Mouse (Mus musculus) megakaryocyte progenitor cell, adult 5-6 weeks (primary cell): Measurements from ENCODE around the gene Smdt1. TPM values are rescaled to one million over a fixed set of nuclear protein-coding genes. Genes with fewer than 3 reads are reported as not detected.

Experiments used
- ATAC-seq: replicated peaks from 2 replicates; pipeline ENCODE4 v1.8.0; 2016; ENCODE audit warnings: mild to moderate bottlenecking, moderate TSS enrichment, inconsistent platforms; ENCODE audit not compliant: poor library complexity
- total RNA-seq, 2 experiments: library from RNA; stranded (forward) in 1 of 2; stranded (reverse) in 1 of 2; fragments of 157-497, 149-512 nt in 1 of 2; fragments of 200-1000 nt in 1 of 2; gene quantifications; 2 replicates each; pipeline versions ENCODE4 v1.2.3 to v1.2.4; 2015 to 2017

Gene Smdt1
- total RNA-seq (2015) (155 and 168 TPM in 2 replicates), total RNA-seq (2017) (94.0 and 121 TPM in 2 replicates)

DNA sequence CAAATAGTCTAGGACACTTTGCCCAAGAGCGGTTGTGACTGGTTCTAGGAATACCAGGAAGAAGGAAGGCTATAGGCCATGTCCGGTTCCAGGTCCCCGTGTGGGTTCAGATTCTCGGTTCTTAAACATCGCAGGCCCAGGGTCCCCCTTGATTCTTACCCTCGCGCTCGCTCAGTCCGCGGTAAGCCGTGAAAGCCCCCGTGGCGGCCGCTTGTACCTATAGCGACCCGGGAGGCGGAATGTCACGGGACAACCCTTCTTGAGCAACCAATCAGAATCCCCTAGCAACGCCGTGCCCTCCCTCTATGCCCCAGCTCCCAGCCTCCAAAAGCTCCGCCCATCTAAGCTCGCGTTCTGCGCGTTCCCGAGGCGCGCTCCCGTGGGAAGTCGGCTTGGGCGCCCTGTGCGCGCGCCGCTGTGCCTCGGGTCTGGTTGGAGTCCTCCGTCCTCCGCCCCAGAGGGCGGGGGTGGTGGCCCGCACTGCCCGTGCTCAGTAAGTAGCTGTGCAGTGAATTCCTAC, at the start of gene Smdt1, which contains the start of the genes Naga and Pheta2:
Gene Smdt1, plus strand, starts transcription at position 367 of the 520 bp plus-strand sequence.
Gene Naga, minus strand, starts transcription at position 333 of the 520 bp plus-strand sequence.
Gene Pheta2, plus strand, starts transcription at position 350 of the 520 bp plus-strand sequence.
- ATAC-seq, result peak; percentile 71

DNA sequence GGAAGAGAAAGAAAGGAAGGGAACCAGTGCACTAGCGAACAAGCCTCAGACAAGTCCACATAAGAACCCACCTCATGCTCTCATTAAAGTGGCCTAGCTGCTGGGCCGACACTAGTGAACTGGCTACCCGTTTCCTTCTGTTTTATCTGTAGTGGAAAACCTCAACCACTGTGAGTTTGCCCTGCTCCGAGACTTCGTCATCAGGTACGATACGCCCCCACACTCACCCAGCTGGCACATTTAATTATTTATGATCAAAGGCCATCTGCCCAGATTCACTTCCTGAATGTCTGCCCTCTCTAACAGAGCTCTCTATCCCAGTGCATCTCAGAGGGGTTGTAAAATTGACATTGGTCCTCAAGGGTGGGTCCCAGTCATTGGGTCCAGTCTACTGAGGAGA, 48.5 kb upstream of the Smdt1 start:
- no peak for ATAC-seq

DNA sequence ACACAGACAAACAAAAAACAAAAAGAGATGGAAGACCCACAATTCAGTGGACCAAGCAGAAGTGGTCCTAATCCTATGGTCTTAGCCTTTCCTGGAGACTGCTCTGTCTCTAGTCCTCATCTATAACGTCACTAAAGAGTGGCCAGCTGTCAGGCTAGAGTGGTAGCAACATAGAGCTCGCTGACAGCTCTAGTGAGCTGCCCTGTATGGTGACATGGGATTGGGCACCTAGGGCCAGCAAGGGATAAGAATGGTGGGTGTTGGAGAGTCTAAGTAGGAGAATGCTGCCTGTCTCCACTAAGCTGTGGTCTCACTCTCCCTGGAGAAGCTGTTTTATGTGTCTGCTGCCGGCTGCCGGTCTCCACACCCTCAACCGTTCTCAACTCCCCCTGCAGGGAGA, 45.9 kb upstream of the Smdt1 start:
- ATAC-seq, result no peak

DNA sequence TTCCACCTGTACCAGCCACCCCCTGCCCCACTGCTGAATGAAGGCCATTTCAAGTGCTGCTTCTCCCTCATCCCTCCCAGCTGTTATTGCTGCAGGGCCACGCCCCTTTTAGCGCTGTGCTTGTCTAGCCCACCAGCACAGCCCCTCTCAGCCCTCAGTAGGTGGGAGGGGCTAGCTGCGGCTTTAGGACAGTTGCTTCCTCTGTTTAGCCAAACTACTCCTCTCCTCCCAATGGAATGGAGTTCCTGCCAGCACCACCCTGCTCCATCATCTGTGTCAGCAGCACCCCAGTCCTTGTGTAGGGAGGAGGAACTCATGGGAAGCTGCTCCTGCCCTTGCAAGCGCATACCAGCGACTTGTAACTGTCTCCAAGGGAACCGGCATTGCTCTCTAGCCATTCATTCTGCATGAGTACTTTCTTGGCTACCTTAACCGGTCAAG, 45.5 kb upstream of the Smdt1 start:
- no peak for ATAC-seq

DNA sequence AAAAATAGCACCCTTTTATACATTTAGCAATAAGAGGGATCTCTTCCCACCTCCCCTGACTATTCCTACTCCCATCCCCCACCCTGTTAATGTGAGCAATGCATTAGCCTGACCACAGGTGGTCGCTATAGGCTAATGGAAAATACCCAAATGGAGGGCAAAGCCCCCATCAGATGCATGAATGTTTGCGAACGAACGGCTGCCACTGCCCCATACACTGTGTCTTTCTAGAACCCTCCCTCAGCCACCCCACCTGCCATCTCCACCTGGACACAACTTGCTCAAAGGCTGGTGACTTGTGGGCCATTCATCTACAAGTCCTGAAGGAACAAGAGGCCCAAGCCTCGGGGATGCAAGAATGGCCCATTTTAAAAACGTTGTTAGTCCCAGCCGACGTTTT, 44.7 kb upstream of the Smdt1 start:
- ATAC-seq, result peak; percentile 74

DNA sequence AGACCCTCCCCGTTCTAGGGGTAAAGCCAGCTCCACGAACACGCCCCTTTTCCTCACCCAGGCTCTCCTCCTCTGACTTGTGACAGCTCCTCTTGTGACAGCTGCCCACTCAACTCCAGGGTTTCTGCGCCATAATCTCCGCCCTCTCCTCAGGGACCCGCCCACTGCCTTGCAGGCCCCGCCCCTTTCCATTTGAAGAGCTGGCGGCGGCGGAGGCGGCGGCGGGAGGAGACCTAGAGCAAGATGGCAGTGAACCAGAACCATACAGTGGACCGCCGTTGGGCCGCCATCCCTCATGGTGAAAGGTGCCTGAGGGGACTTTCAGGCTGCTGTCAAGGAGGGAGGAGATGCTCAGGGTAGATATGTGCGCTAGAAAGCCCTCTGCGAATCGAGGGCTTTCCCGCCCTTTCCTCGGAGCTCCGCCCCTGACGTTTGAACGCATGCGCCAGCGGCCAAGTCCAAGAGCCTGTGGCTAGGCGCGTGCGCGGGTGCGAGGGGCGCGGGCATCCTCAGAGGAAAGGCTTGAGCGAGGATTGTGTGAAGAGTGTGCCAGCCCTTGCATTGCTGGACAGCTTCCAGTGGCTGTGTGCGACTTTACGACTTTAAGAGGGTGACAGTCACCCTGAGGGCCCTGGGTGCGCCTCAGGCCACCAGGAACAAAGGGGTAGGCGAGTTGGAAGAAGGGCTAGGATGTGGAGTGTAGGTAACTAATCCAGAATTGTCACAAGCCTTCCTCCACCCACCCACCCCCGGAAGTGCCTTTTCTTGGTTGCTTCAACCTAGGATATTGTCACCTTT, 39.8 kb upstream of the Smdt1 start, which contains the start of gene Wbp2nl:
Gene Wbp2nl, plus strand, starts transcription at position 191 of the 798 bp plus-strand sequence.
- no peak for ATAC-seq

DNA sequence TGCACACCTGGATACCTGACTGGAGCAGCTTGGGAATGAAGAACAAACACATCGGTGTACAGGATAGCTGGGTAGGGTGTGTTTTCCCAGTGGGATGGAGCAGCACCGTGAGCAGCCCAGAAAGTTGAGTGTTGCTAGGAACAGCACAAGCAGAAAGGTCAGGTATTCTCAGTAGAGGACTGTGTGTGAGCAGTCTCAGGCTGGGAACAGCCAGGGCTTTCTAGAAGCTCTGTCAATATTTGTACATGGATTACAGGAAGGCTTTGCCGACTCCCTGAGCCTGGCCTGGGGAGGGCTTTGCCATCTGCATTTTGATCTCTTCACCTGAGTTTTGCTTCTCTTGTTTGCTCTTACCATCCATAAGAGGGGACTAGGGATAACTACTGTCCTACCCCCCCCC, 31.7 kb upstream of the Smdt1 start:
- ATAC-seq, result no peak

DNA sequence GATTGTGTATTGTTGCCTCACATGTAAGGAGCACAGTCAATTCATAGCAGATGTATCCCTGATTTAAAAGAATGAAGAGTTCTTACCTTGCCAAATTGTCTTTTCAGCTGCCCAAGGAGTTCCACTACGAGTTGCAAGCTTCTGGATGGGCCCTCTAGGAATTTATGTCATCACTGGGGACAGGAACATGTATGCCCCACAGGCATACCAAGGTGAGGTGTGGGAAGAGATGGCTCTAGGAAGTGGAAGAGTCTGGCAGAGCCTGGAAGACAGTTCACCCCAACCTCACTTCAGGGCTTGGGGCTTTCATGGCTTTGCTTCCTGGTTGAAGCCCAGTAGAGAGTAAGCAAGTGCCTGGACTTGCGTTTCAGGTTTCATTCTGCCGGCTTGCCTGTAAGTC, 30.3 kb upstream of the Smdt1 start:
- ATAC-seq, result no peak

DNA sequence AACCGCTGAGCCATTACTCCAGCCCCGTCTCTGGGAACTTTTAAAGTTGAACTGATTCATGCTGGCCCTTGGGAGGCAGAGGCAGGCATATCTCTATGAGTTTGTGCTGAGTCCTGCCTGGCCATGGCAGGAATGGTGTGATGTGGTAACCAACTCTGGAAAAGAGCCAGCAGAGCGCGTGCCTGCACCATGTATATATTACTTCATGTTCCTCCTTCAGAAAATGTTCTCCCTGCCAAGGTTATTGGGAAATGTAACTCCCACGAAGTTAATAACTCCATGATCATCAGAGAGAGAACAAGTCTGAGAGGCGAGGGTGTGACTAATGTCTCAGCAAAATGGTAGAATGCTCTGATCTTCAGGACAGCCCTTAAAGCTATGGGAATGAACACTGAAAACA, 20.9 kb upstream of the Smdt1 start:
- ATAC-seq, result peak; percentile 71

DNA sequence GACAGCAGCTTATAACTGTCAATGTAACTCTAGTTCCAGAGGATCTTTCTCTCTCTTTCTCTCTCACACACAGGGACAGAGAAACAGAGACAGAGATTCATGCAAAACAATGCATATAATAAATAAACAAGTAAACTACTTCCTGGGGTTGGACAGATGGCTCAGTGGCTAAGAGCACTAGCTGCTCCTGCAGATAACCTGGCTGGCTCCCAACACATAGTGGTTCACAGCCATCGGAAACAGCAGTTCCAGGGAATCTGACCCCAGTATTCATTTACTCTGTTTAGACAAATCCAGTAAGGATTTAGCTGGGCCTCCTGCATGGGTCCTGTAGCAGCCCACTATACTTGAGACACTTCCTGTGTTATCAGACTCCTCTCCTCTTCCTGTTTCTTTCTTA, 19.1 kb upstream of the Smdt1 start:
- ATAC-seq, result no peak

DNA sequence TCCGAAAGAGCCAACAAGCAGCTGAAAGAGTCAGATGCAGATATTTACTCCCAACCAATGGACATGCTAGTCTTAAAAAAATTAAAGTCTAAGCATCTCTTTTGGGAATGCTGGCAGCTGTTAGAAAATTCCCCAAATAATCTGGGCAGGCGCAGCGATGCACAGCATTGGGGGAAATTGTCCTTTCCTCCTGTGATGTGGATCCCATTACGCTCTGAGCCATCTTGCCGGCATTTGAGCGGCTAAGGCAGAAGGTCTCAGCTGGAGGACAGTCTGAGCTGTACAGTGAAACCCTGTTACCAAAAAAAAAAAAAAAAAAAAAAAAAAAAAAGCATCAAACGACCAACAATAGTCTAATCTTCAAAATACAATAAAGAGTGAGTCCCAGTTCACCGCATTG, 16.6 kb upstream of the Smdt1 start:
- no peak for ATAC-seq

DNA sequence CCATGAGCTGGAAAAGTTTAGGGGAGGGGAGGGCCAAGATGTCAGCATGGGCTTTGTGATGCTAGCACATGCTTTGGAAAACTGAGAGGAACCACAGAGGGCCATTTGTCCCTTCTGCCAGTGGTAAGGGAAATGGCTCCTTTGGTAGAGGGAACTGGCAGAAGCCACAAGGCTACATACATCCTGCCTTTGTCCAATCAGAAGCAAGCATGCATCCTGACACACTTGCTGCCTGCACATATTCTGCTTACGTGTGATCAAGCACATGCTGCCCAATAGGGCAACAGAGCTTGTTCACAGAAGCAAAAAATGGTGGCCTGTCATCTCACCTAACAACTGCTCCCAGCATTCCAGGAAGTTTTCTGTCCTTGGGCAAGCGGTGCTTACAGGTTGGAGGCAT, 13.4 kb upstream of the Smdt1 start:
- peak; percentile 76 for ATAC-seq

DNA sequence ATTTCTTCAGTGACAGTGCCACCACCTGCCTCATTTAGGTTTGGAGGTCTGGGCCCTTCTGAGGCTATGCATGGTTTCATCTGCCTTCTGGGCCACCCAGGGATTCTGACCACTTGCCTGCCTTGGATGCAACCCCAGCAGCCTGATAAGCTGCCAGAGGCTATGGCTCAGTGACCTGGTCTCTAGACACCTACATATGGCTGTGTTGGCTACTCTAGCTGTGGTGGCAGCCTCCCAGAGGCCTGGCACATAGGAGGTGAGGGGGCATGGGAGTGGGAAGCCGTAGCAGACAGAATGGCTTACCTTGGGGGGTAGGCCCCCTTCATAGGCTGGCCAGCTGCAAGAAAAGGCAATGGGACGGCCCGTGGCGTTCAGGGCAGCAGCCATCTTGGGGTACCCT, 3.6 kb upstream of the Smdt1 start:
- ATAC-seq, result no peak

DNA sequence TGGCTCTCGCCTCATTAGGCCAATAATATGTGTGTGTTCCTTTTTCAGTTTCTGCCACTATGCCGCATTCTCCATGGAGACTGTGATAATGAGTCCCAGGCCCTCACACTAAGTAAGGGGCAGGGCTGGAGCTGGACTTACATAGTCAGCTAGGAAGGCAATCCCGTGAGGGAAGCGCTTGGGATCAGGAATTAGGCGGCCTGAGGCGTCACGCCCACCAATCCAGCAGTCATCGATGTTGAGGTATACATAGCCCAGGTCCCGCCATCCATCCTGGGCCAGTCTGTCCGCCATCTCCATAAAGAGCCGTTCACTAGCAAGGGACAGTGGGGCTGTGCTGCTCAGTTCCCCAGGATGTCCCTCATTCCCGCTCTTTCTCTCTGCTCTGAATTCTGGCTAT, 2.1 kb upstream of the Smdt1 start:
- no peak for ATAC-seq

DNA sequence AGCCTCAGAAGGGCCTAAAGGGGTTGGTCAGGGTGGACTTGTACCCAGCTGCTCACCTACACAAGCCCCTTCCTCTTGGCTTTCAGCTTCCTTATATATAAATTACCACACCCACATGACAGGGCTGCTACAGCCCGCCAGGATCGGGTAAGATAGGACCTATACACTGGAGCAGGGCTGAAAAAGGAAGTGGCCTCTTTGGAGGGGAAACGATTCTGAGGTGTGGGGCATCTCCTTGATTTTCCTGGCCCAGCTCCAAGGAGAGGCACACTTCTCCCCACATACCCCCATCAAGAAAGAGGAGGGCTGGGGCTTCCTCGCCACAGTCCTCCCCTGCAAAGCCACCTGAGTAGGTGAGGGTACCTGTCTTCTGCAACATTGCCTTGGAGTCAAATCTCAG, 884 bp upstream of the Smdt1 start:
- ATAC-seq, result peak; percentile 15

DNA sequence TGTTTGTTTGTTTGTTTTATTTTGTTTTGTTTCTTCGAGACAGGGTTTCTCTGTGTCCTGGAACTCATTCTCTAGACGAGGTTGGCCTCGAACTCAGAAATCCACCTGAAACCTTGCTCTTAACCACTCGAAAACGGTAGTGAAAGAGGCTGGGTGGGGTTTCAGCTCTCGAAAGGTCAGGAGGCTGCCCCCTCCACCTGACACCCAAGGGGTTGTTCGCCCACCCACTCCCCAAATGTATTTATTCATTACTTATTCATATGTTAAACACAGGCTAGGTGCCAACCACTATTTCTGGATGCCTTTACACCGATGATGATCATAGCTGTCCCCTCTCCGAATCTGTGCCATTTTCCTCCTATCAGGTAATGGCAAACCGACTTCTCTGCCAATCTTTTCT, 391 bp downstream of the Smdt1 start:
- no peak for ATAC-seq

DNA sequence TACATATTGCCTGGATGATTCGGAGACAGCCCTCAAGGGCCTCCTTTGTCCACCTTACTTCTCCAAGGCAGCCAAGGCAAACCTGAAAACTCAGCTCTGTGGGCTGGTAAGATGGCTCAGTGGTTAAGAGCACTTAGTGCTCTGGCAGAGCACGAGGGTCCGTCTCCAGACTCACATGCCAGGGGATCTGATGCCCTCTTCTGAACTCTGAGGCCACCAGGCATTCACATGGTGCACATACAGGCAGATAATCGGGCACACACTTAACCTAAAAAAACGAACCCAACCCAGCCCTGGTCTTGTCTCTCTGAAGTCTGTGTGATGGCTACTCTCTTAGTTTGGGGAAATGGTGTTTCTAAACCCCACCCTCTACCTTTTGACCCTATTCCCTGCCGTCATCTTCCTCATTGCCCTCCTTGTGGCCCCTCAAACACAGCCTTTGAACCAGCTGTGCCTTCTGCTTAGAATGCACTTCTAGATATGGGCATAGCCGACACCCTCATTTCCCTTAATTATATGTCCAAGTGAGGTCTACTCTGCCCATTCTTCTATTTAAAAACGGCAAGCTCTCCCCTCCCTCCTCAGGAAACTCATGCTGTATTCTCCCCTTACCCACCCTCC, 985 bp downstream of the Smdt1 start:
- ATAC-seq, result no peak

DNA sequence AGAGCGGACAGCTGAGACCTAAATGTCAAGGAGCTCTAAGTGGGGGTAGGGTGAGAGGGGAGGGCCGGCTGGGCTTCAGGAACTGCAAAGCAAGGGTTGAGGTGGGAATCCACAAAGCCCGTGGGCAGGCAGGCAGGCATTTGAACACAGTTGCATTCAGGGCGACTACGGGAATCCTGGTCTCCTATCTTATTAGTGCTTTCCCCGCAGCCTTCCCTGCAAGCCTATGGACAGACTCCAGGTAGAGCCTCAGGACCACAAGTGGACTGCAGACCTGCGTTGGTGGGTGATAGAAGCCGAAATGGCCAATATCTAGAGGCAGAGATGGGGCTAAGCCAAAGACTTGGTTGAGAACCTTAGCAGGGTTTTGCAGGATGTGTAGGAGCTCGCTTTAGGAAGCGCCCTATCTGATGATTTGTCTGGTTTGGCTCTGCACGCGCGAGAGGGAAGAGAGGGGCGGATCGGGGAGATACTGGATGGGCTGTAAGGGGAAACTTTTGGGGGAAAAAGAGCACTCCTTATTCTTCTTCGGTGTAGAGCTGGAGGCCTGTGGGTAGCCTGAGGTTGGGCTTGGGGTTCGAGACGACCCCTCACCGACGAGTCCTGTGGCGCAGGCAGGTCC, 1.8 kb downstream of the Smdt1 start:
- ATAC-seq, result no peak

DNA sequence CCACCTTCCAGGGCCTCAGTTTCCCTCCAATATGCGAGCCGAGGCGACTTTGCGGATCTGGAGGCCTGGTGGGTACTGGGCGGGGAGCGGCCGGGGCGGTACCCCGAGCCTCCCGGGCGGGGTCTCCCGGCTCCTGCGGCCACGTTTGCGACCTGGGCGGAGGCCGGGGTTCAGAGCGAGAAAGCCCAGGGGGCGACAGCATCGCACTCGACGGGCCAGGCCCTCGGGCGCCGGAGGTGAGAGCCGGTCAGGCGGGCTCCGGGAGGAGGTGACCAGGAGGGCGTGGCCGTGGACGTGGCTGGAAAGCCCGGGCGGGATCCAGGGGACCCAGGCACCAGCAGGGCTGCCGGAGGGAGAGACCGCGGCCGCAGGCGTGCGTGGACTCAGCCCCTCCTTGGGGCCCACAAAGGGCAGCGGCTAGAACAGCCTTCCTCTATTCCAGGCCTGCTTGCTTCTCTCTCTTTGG, 2.3 kb downstream of the Smdt1 start:
- 0 out of 2 replicates have a peak, but pooled peaks have one; percentile 2 for ATAC-seq

DNA sequence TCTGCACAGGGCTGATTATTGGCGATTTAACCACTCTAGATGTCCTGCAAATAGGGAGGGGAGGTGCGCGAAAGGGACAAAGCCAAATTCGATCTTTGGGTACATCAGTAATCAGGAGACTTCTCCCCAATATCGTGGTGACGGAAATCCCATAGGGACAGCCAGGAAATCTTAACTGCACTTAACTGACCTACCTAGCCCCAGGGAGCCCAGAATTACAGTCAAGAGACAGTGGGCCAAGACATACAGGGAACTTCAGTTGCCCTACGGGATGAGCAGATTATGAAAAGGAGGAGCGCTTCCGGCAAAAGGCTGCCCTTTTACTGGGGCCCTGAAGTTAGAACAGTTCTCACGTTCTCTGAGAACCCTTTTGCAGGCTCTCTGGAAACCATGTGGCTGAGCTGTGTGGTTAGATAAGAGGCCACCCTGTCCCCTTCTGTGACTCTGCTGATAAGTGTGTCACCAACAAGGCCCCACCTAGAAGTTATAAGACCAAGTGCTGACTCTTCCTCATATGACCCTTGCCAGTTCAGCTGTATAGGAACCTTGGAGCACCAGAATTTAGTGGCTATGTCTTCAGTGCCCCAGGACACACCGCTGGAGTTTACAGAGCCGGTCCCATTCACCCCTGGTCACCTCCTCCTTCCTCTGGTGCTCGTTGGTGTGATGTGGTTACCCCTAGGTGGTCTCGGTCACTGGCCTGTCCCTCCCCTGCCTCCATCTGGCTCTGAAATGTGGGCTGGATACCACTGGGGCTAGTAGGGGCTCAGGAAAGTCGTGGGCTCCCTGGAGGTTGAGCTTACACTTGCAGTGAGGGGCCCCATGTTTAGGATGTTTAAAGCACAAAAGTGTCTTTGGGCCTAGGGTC, 3.1 kb downstream of the Smdt1 start:
- ATAC-seq, result peak; percentile 49
